Comparison of ENCODE assay signal across 10 mouse cellular contexts in genomic region chr3:97932771-97933170, GRCm38 (mm10). TPM values are rescaled to one million over a fixed set of nuclear protein-coding genes. Genes with fewer than 3 reads are reported as not detected.
DNase-seq lines count a peak whose midpoint lies in the region; ATAC-seq and TF ChIP-seq lines count a peak whose summit lies in the region.
"Had no signal": no experiment of that assay in that cellular context is flagged by ENCODE, and none has a peak within 500 bp of the region (broad histone marks: within the 10 kb centered on the region; RNA-seq: fewer than 3 reads in every experiment).

No protein-coding gene starts in this region.

- no peaks in the 10 kb centered on the region for H3K36me3 ChIP-seq in heart, embryonic 13.5 days
- H3K36me3 ChIP-seq in neural tube, embryonic 14.5 days (ENCODE audit: control insufficient read depth, insufficient read depth, low read length), result no peaks in the 10 kb centered on the region
- no peaks in the 10 kb centered on the region for H3K36me3 ChIP-seq in limb, embryonic 10.5 days
- H3K36me3 ChIP-seq: midbrain, embryonic 12.5 days had no signal

- peaks cover 55% of the 10 kb centered on the region for H3K4me1 ChIP-seq in heart, embryonic 13.5 days
- H3K4me1 ChIP-seq in neural tube, embryonic 14.5 days (ENCODE audit: control insufficient read depth, insufficient read depth, low read length), result peaks cover 10% of the 10 kb centered on the region
- peaks cover 67% of the 10 kb centered on the region for H3K4me1 ChIP-seq in limb, embryonic 10.5 days
- H3K4me1 ChIP-seq in cerebellum, adult 2 months (ENCODE audit: control insufficient read depth, insufficient read depth, low read length), result peaks cover 3% of the 10 kb centered on the region; the same call in 1 of the 2 replicates

- peak overlapping the region; percentile 19; the same call in 1 of the 2 replicates for H3K9ac ChIP-seq in heart, embryonic 13.5 days
- 0 out of 2 replicates have a peak overlapping the region, but pooled peaks have one; percentile 12 for H3K9ac ChIP-seq in neural tube, embryonic 14.5 days (replicated peaks; ENCODE audit: low read depth, low read length)
- H3K9ac ChIP-seq: midbrain, embryonic 12.5 days had no signal

- H3K4me2 ChIP-seq in heart, embryonic 13.5 days, result peak overlapping the region; percentile 62
- H3K4me2 ChIP-seq in neural tube, embryonic 14.5 days (ENCODE audit: low read depth, low read length), result no peak overlapping the region
- H3K4me2 ChIP-seq: midbrain, embryonic 12.5 days had no signal

- no peak for TF ChIP-seq POLR2A in cerebellum, adult 2 months (IDR thresholded peaks at IDR 0.05; ENCODE audit: borderline replicate concordance, insufficient read depth, low read length)

- no peak overlapping the region for H3K27ac ChIP-seq in heart, embryonic 13.5 days (replicated peaks)
- no peak overlapping the region for H3K27ac ChIP-seq in neural tube, embryonic 14.5 days (ENCODE audit: low read depth, low read length)
- H3K27ac ChIP-seq in limb, embryonic 10.5 days, result peak overlapping the region; percentile 73; the same call in 1 of the 2 replicates
- H3K27ac ChIP-seq in cerebellum, adult 2 months (ENCODE audit: insufficient read depth, low read length), result no peak overlapping the region
- H3K27ac ChIP-seq: gastrocnemius, adult 2 months; midbrain, embryonic 12.5 days had no signal

- TF ChIP-seq CTCF in cerebellum, adult 2 months (IDR thresholded peaks at IDR 0.05; ENCODE audit: borderline replicate concordance, insufficient read depth, low read depth, low read length), result no peak

- peaks cover 14% of the 10 kb centered on the region for H3K27me3 ChIP-seq in heart, embryonic 13.5 days (replicated peaks)
- no peaks in the 10 kb centered on the region for H3K27me3 ChIP-seq in neural tube, embryonic 14.5 days (ENCODE audit: control insufficient read depth, insufficient read depth, low read length)
- no peaks in the 10 kb centered on the region; the same call in 1 of the 2 replicates for H3K27me3 ChIP-seq in limb, embryonic 10.5 days (ENCODE audit: low read depth, poor library complexity, severe bottlenecking)
- H3K27me3 ChIP-seq in cerebellum, adult 2 months (ENCODE audit: control insufficient read depth, insufficient read depth, low read length), result no peaks in the 10 kb centered on the region

- DNase-seq in heart, postnatal 4 days, result no peak
- DNase-seq in neural tube, embryonic 10.5 days (ENCODE audit: extremely low spot score, low spot score), result no peak
- DNase-seq in limb, embryonic 10.5 days (ENCODE audit: low spot score), result no peak
- DNase-seq in cerebellum, adult 2 months, result no peak
- DNase-seq in urinary bladder, postnatal 25 days (ENCODE audit: low spot score), result no peak
- DNase-seq in gastrocnemius, postnatal 10 days, result no peak
- DNase-seq: gastrocnemius, adult 2 months had no signal

- no peak for ATAC-seq in heart, embryonic 13.5 days (ENCODE audit: extremely low read depth, insufficient number of reproducible peaks, low FRiP score, low TSS enrichment)
- no peak for ATAC-seq in neural tube, embryonic 14.5 days (ENCODE audit: low read depth)

- H3K9me3 ChIP-seq in heart, embryonic 13.5 days, result peaks cover 3% of the 10 kb centered on the region; the same call in 1 of the 2 replicates
- no peaks in the 10 kb centered on the region for H3K9me3 ChIP-seq in neural tube, embryonic 14.5 days (ENCODE audit: control insufficient read depth, low read length)
- no peaks in the 10 kb centered on the region for H3K9me3 ChIP-seq in limb, embryonic 10.5 days (replicated peaks)
- H3K9me3 ChIP-seq: midbrain, embryonic 12.5 days had no signal

- no peak overlapping the region for H3K4me3 ChIP-seq in heart, embryonic 13.5 days
- no peak overlapping the region for H3K4me3 ChIP-seq in neural tube, embryonic 14.5 days (ENCODE audit: low read depth, low read length)
- H3K4me3 ChIP-seq in limb, embryonic 10.5 days, result peak overlapping the region; percentile 28; the same call in 1 of the 2 replicates
- no peak overlapping the region for H3K4me3 ChIP-seq in cerebellum, adult 2 months (replicated peaks; ENCODE audit: insufficient read depth, low read depth, low read length)
- H3K4me3 ChIP-seq: gastrocnemius, adult 2 months; midbrain, embryonic 12.5 days had no signal

- 39% methylated on average over 11 of the region's 11 CpGs for WGBS in heart, embryonic 13.5 days
- WGBS in neural tube, embryonic 14.5 days, result 49% methylated on average over 11 of the region's 11 CpGs
- 43% methylated on average over 11 of the region's 11 CpGs for WGBS in limb, embryonic 10.5 days
- 74% methylated on average over 11 of the region's 11 CpGs for WGBS in cerebellum, adult 2 months

RNA-seq across cellular contexts. Expression of gene Sec22b, which starts 31.8 kb away (rescaled TPM):
- 115 and 128 TPM in 2 replicates for polyA plus RNA-seq in heart, embryonic 13.5 days (2015; fragmentation: Nextera tagmentation; extraction: Ambion mirVana)
- total RNA-seq in heart, postnatal 4 days (2021), result 10 to 100 TPM; 62.4 to 63.3 TPM
- polyA plus RNA-seq in neural tube, embryonic 14.5 days (2014; fragmentation: Nextera tagmentation; extraction: Ambion mirVana), result 105 and 111 TPM in 2 replicates
- polyA plus RNA-seq in limb, embryonic 10.5 days (2016; fragmentation: Nextera tagmentation; extraction: Ambion mirVana), result 121 and 139 TPM in 2 replicates
- 69.9 and 70.5 TPM in 2 replicates for polyA plus RNA-seq in cerebellum, adult 2 months (2012; rRNA removed)
- total RNA-seq in gastrocnemius, postnatal 10 days (2021), result 10 to 100 TPM; 38.8 to 42.7 TPM

RNA-seq across cellular contexts. Expression of gene Pde4dip, which starts 44.3 kb away (rescaled TPM):
- polyA plus RNA-seq in heart, embryonic 13.5 days (2015; fragmentation: Nextera tagmentation; extraction: Ambion mirVana), result 68.2 and 74.9 TPM in 2 replicates
- total RNA-seq in heart, postnatal 4 days (2021), result 100 to 1,000 TPM; 632 to 678 TPM
- polyA plus RNA-seq in neural tube, embryonic 14.5 days (2014; fragmentation: Nextera tagmentation; extraction: Ambion mirVana), result 75.8 and 87.1 TPM in 2 replicates
- 15.6 and 22.8 TPM in 2 replicates for polyA plus RNA-seq in limb, embryonic 10.5 days (2016; fragmentation: Nextera tagmentation; extraction: Ambion mirVana)
- 88.6 and 93.9 TPM in 2 replicates for polyA plus RNA-seq in cerebellum, adult 2 months (2012; rRNA removed)
- total RNA-seq in gastrocnemius, postnatal 10 days (2021), result 1,000 to 10,000 TPM; 1,278 to 1,422 TPM
